Mouse (Mus musculus) limb, embryonic 15.5 days (tissue): Measurements from ENCODE around the gene Acap1. TPM values are rescaled to one million over a fixed set of nuclear protein-coding genes. Genes with fewer than 3 reads are reported as not detected.
"Not testable (repeated sequence)": the region's sequence is repeated elsewhere in the genome, so short reads cannot be mapped to it uniquely, and the experiment has no call there.

Experiments
- ATAC-seq: fragments of 200-750 bp; cut with Nextera tagmentation; 2 replicates; pipeline ENCODE4 v1.8.0; 2017; ENCODE audit warnings: low read depth, moderate TSS enrichment; ENCODE audit not compliant: insufficient number of reproducible peaks, low FRiP score, low TSS enrichment
- H3K27ac ChIP-seq: fragments of 300-500 bp; sonication (generic); 2 replicates; pipeline ENCODE4 v1.5.1; 2015; ENCODE audit warnings: moderate library complexity, mild to moderate bottlenecking, inconsistent platforms
- H3K27me3 ChIP-seq: fragments of 300-500 bp; sonication (generic); 2 replicates; pipeline ENCODE4 v1.6.1; 2015; ENCODE audit warnings: inconsistent platforms
- H3K36me3 ChIP-seq: fragments of 300-500 bp; sonication (generic); 2 replicates; pipeline ENCODE4 v1.6.1; 2015; ENCODE audit warnings: inconsistent platforms
- H3K4me1 ChIP-seq: fragments of 300-500 bp; sonication (generic); 2 replicates; pipeline ENCODE4 v1.6.1; 2015; ENCODE audit warnings: inconsistent platforms
- H3K4me2 ChIP-seq: fragments of 300-500 bp; sonication (generic); 2 replicates; pipeline ENCODE4 v1.6.1; 2015; ENCODE audit warnings: mild to moderate bottlenecking, inconsistent platforms
- H3K4me3 ChIP-seq: fragments of 300-500 bp; sonication (generic); 2 replicates; pipeline ENCODE4 v1.5.1; 2015; ENCODE audit warnings: mild to moderate bottlenecking, inconsistent platforms
- H3K9ac ChIP-seq: fragments of 300-500 bp; sonication (generic); 2 replicates; pipeline ENCODE4 v1.6.1; 2015; ENCODE audit warnings: inconsistent platforms
- H3K9me3 ChIP-seq: fragments of 300-500 bp; sonication (generic); 2 replicates; pipeline ENCODE4 v1.6.1; 2016; ENCODE audit warnings: inconsistent platforms
- WGBS: fragments of 180-500 bp; shearing (Covaris S2); methylation state at CpG from one replicate; pipeline ENCODE4 v1.1.7; 2015; 5-methylcytosine and 5-hydroxymethylcytosine counted together
- polyA plus RNA-seq: library from polyadenylated mRNA; unstranded; fragments of >200 nt; fragmentation: Nextera tagmentation; extraction: Ambion mirVana; gene quantifications from 2 replicates; pipeline ENCODE4 v1.2.1, GENCODE M21; 2015

Acap1 gene
- polyA plus RNA-seq, 1 experiment from 2014 or later, result 2.7 TPM

- peak overlapping the region; percentile 84 for H3K4me2 ChIP-seq
- ATAC-seq, result 0 out of 2 replicates have a peak, but pooled peaks have one; percentile 1
- WGBS, result under 1% methylated on average over 64 of the region's 65 CpGs
- H3K36me3 ChIP-seq, result peaks cover 36% of the 10 kb centered on the region
- peak overlapping the region; percentile 91 for H3K9ac ChIP-seq
- H3K27me3 ChIP-seq, result no peaks in the 10 kb centered on the region
- H3K4me1 ChIP-seq, result peaks cover 29% of the 10 kb centered on the region
- H3K4me3 ChIP-seq, result peak overlapping the region; percentile 94
- H3K9me3 ChIP-seq, result no peaks in the 10 kb centered on the region
- H3K27ac ChIP-seq, result peak overlapping the region; percentile 96
Measured at GRCm38 (mm10) chr11:69920266-69921031, 25.1 kb upstream of the Acap1 start.

GRCm38 (mm10) chr11:69919661-69920265, 24.4 kb upstream of the Acap1 start:
- Histone ChIP-seq H3K27me3 (no peaks in the 10 kb centered on the region), H3K36me3 (peaks cover 43% of the 10 kb centered on the region), H3K27ac (peak overlapping the region; percentile 96), H3K9ac (peak overlapping the region; percentile 91), H3K4me3 (peak overlapping the region; percentile 94), H3K4me1 (peaks cover 35% of the 10 kb centered on the region), H3K4me2 (peak overlapping the region; percentile 84), H3K9me3 (no peaks in the 10 kb centered on the region)
- no peak for ATAC-seq
- WGBS, result under 1% methylated on average over 17 of the region's 17 CpGs

GRCm38 (mm10) chr11:69919053-69919452, 23.7 kb upstream of the Acap1 start:
- peak overlapping the region; percentile 84 for H3K4me2 ChIP-seq
- peak overlapping the region; percentile 94 for H3K4me3 ChIP-seq
- H3K4me1 ChIP-seq, result peaks cover 40% of the 10 kb centered on the region
- H3K27me3 ChIP-seq, result no peaks in the 10 kb centered on the region
- 81% methylated on average over 9 of the region's 9 CpGs for WGBS
- H3K36me3 ChIP-seq, result peaks cover 43% of the 10 kb centered on the region
- H3K27ac ChIP-seq, result peak overlapping the region; percentile 96
- no peak for ATAC-seq
- 0 out of 2 replicates have a peak overlapping the region, but pooled peaks have one; percentile 91 for H3K9ac ChIP-seq
- no peaks in the 10 kb centered on the region for H3K9me3 ChIP-seq

- Histone ChIP-seq H3K4me3 (no peak overlapping the region), H3K27ac (no peak overlapping the region), H3K4me2 (no peak overlapping the region), H3K9me3 (no peaks in the 10 kb centered on the region), H3K9ac (no peak overlapping the region), H3K36me3 (peaks cover 45% of the 10 kb centered on the region), H3K4me1 (peaks cover 46% of the 10 kb centered on the region), H3K27me3 (no peaks in the 10 kb centered on the region)
- WGBS, result 71% methylated on average over 5 of the region's 5 CpGs
- ATAC-seq, result no peak
Measured at GRCm38 (mm10) chr11:69918118-69918517, 22.8 kb upstream of the Acap1 start.

- H3K27ac ChIP-seq, result no peak overlapping the region
- H3K4me2 ChIP-seq, result no peak overlapping the region
- 78% methylated on average over 8 of the region's 8 CpGs for WGBS
- no peak overlapping the region for H3K9ac ChIP-seq
- H3K9me3 ChIP-seq, result no peaks in the 10 kb centered on the region
- H3K4me3 ChIP-seq, result no peak overlapping the region
- no peak for ATAC-seq
- H3K36me3 ChIP-seq, result peaks cover 52% of the 10 kb centered on the region
- H3K4me1 ChIP-seq, result peaks cover 46% of the 10 kb centered on the region
- no peaks in the 10 kb centered on the region for H3K27me3 ChIP-seq
Measured at GRCm38 (mm10) chr11:69917379-69917948, 22.1 kb upstream of the Acap1 start.

- not testable (repeated sequence) for H3K9ac ChIP-seq, H3K9me3 ChIP-seq, H3K4me3 ChIP-seq, H3K27me3 ChIP-seq, H3K27ac ChIP-seq, H3K4me2 ChIP-seq, ATAC-seq
- Histone ChIP-seq H3K36me3 (peaks cover 58% of the 10 kb centered on the region), H3K4me1 (peaks cover 42% of the 10 kb centered on the region)
- 64% methylated on average over 7 of the region's 7 CpGs for WGBS
Measured at GRCm38 (mm10) chr11:69916652-69917378, 21.5 kb upstream of the Acap1 start.

GRCm38 (mm10) chr11:69915667-69916627, 20.6 kb upstream of the Acap1 start:
- peaks cover 67% of the 10 kb centered on the region for H3K36me3 ChIP-seq
- 0 out of 2 replicates have a peak overlapping the region, but pooled peaks have one; percentile 70 for H3K4me3 ChIP-seq
- H3K9me3 ChIP-seq, result no peaks in the 10 kb centered on the region
- H3K9ac ChIP-seq, result no peak overlapping the region
- no peaks in the 10 kb centered on the region for H3K27me3 ChIP-seq
- no peak for ATAC-seq
- 55% methylated on average over 5 of the region's 5 CpGs for WGBS
- no peak overlapping the region for H3K27ac ChIP-seq
- 0 out of 2 replicates have a peak overlapping the region, but pooled peaks have one; percentile 82 for H3K4me2 ChIP-seq
- peaks cover 42% of the 10 kb centered on the region for H3K4me1 ChIP-seq

GRCm38 (mm10) chr11:69914917-69915430, 19.6 kb upstream of the Acap1 start:
- Histone ChIP-seq H3K27me3 (no peaks in the 10 kb centered on the region), H3K4me3 (peak overlapping the region; percentile 70), H3K9me3 (no peaks in the 10 kb centered on the region), H3K4me1 (peaks cover 42% of the 10 kb centered on the region), H3K4me2 (peak overlapping the region; percentile 82), H3K9ac (peak overlapping the region; percentile 71; the same call in 1 of the 2 replicates), H3K36me3 (peaks cover 77% of the 10 kb centered on the region), H3K27ac (no peak overlapping the region)
- WGBS, result 32% methylated on average over 9 of the region's 9 CpGs
- ATAC-seq, result no peak

- ATAC-seq, result peak; percentile 9; the same call in 1 of the 2 replicates
- peak overlapping the region; percentile 71 for H3K9ac ChIP-seq
- H3K9me3 ChIP-seq, result no peaks in the 10 kb centered on the region
- H3K27me3 ChIP-seq, result no peaks in the 10 kb centered on the region
- H3K4me3 ChIP-seq, result peak overlapping the region; percentile 70
- H3K27ac ChIP-seq, result peak overlapping the region; percentile 88
- peaks cover 38% of the 10 kb centered on the region for H3K4me1 ChIP-seq
- under 1% methylated on average over 17 of the region's 17 CpGs for WGBS
- H3K36me3 ChIP-seq, result peaks cover 83% of the 10 kb centered on the region
- peak overlapping the region; percentile 82 for H3K4me2 ChIP-seq
Measured at GRCm38 (mm10) chr11:69914372-69914764, 19.0 kb upstream of the Acap1 start.

- WGBS, result 1% methylated on average over 60 of the region's 61 CpGs
- Histone ChIP-seq H3K4me1 (peaks cover 32% of the 10 kb centered on the region), H3K27ac (peak within 1 kb of the TSS; percentile 88), H3K4me3 (peak within 1 kb of the TSS; percentile 70), H3K36me3 (peaks cover 86% of the 10 kb centered on the region), H3K27me3 (no peaks in the 10 kb centered on the region), H3K9ac (peak within 1 kb of the TSS; percentile 71), H3K9me3 (no peaks in the 10 kb centered on the region), H3K4me2 (peak within 1 kb of the TSS; percentile 82)
- ATAC-seq, result peak; percentile 83
Measured at GRCm38 (mm10) chr11:69913554-69914371, 18.4 kb upstream of the Acap1 start, which contains the start of gene Gps2. Gene Gps2 (plus strand): TSS chr11:69913888.
